Mouse (Mus musculus): ENCODE measurements at regions not wholly inside any gene's neighbourhood (a gene's known extent, or its start where the extent isn't known, plus 50 kb on each side); places are given as distances from the start of the nearest gene placed in this dataset.
"Not testable (repeated sequence)": the region's sequence is repeated elsewhere in the genome, so short reads cannot be mapped to it uniquely, and the experiment has no call there.

GRCm38 (mm10) chr14:53428447-53428846 is 825.5 kb downstream of the Dad1 start:
- DNase-seq (ENCODE audit: extremely low spot score) = not testable (repeated sequence)

GRCm38 (mm10) chr14:53427636-53428035 is 826.3 kb downstream of the Dad1 start:
- DNase-seq (ENCODE audit: extremely low spot score) = not testable (repeated sequence)

- not testable (repeated sequence) for DNase-seq (ENCODE audit: extremely low spot score)
Measured at GRCm38 (mm10) chr14:53416955-53417354, 836.9 kb downstream of the Dad1 start.

- not testable (repeated sequence) for DNase-seq (ENCODE audit: extremely low spot score)
Measured at GRCm38 (mm10) chr14:53407500-53408227, 846.2 kb downstream of the Dad1 start.

GRCm38 (mm10) chr14:53390307-53390706 is 863.6 kb downstream of the Dad1 start:
- not testable (repeated sequence) for DNase-seq (ENCODE audit: extremely low spot score)

- DNase-seq (ENCODE audit: extremely low spot score) = not testable (repeated sequence)
Measured at GRCm38 (mm10) chr14:53374591-53374990, 879.0 kb upstream of the Olfr1507 start.

GRCm38 (mm10) chr14:53373777-53374468 is 878.4 kb upstream of the Olfr1507 start:
- DNase-seq (ENCODE audit: extremely low spot score) = not testable (repeated sequence)

GRCm38 (mm10) chr14:53369776-53370175 is 874.2 kb upstream of the Olfr1507 start:
- no peak for DNase-seq (ENCODE audit: extremely low spot score)

GRCm38 (mm10) chr14:53367420-53367819 is 871.9 kb upstream of the Olfr1507 start:
- DNase-seq (ENCODE audit: extremely low spot score) = not testable (repeated sequence)

- DNase-seq (ENCODE audit: extremely low spot score) = not testable (repeated sequence)
Measured at GRCm38 (mm10) chr14:53363995-53364394, 868.4 kb upstream of the Olfr1507 start.

GRCm38 (mm10) chr14:53362054-53362453 is 866.5 kb upstream of the Olfr1507 start:
- not testable (repeated sequence) for DNase-seq (ENCODE audit: extremely low spot score)

- not testable (repeated sequence) for DNase-seq (ENCODE audit: extremely low spot score)
Measured at GRCm38 (mm10) chr14:53357498-53357897, 861.9 kb upstream of the Olfr1507 start.

- DNase-seq (ENCODE audit: extremely low spot score) = not testable (repeated sequence)
Measured at GRCm38 (mm10) chr14:53356783-53357182, 861.2 kb upstream of the Olfr1507 start.

GRCm38 (mm10) chr14:53351457-53351856 is 855.9 kb upstream of the Olfr1507 start:
- not testable (repeated sequence) for DNase-seq (ENCODE audit: extremely low spot score)

GRCm38 (mm10) chr14:53350780-53351179 is 855.2 kb upstream of the Olfr1507 start:
- DNase-seq (ENCODE audit: extremely low spot score) = not testable (repeated sequence)

- DNase-seq (ENCODE audit: extremely low spot score) = not testable (repeated sequence)
Measured at GRCm38 (mm10) chr14:53349111-53349510, 853.6 kb upstream of the Olfr1507 start.

- peak; percentile 1 for DNase-seq (ENCODE audit: extremely low spot score)
Measured at GRCm38 (mm10) chr14:53345568-53345967, 850.0 kb upstream of the Olfr1507 start.

- not testable (repeated sequence) for DNase-seq (ENCODE audit: extremely low spot score)
Measured at GRCm38 (mm10) chr14:53343849-53344248, 848.3 kb upstream of the Olfr1507 start.

- DNase-seq (ENCODE audit: extremely low spot score) = not testable (repeated sequence)
Measured at GRCm38 (mm10) chr14:53339167-53339566, 843.6 kb upstream of the Olfr1507 start.

- DNase-seq (ENCODE audit: extremely low spot score) = not testable (repeated sequence)
Measured at GRCm38 (mm10) chr14:53337446-53337845, 841.9 kb upstream of the Olfr1507 start.

GRCm38 (mm10) chr14:53336705-53337104 is 841.2 kb upstream of the Olfr1507 start:
- DNase-seq (ENCODE audit: extremely low spot score) = not testable (repeated sequence)

- DNase-seq (ENCODE audit: extremely low spot score) = not testable (repeated sequence)
Measured at GRCm38 (mm10) chr14:53334451-53334850, 838.9 kb upstream of the Olfr1507 start.

- not testable (repeated sequence) for DNase-seq (ENCODE audit: extremely low spot score)
Measured at GRCm38 (mm10) chr14:53331153-53331552, 835.6 kb upstream of the Olfr1507 start.

Data from embryo, embryonic 9.5 days (tissue).